Mouse (Mus musculus) fat pad, adult 2 months (tissue): Measurements from ENCODE around the gene Atraid.

ENCODE experiments used
- DNase-seq: peaks from one replicate; pipeline ENCODE4 v3.0.0-alpha.2; 2011; ENCODE audit warnings: low read depth, low spot score; ENCODE audit errors: extremely low read depth

Atraid gene

DNA sequence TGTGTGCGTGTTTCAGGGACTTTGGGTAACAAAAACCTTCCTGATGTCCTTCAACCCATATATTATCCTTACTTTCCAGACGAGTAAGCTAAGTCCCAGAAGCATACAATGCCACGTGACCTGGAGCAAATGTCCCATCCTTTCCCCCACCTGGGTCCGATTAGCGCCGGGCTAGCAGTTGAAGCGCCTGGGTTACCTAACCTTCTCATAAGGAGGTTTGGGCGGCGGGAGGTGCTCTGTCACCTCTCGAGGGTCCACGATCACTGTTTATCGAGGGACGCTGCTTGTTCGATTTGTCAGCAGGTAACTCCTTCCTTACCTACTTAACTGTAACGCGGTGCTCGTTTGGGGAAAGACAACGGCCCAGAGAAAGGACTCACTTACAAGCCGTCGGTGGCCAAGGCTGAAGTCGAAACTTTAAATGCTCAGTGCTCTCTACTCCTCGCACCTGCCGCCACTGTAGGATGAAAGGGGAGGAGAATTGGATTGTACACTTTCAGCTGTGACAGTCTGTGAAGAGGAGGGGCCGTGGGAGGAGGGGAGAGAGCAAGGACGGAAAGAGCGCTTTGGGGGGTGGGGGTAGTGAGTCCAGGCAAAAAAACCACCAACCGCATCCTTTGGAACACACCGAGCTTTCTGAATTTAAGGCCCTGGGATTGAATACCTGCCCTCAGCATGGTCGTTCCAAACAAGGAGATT lies 46.1 kb downstream of the Atraid start:
- DNase-seq: no peak

DNA sequence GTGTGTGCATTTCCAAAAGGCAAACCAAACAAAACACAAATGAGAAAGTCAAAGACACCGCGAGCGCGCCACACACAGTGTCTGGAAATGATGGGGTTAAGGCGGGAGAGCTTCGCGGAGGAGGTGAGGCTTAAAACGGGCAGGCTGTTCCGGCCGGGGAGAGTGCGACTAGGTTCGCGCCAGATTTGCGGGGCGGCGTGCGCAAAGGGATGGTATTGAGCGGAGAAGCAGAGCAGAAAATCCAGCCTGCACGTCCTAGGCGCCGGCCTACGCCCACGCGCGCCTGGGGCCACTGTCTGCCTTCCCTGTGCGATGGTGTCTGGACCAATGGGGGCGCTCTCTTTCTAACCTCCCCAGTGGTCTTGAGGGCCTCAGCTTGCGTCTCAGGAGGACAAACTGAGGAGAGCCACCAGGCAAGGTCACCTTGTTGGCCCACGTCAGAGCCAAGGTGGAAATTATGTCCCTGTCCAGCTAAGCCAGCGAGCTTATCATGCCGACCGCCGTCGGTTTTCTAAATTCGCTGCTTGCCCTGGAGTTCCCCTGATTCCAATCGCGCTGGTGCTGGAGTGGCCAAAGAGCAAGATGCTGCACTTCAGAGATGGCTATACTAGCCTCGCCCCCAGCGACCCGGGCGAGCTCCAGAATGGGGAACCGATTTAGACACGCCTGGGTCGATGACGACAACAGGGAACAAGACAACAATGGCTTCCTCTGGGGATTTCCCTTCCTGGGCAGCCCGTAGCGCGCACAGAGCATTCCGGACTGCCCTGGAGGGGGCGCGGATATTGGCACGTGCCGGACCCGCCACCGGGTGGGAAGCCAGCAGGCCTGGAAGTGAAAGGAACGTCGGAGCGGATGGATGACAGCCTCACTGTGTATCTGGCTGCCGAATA lies 46.9 kb downstream of the Atraid start:
- no peak for DNase-seq

DNA sequence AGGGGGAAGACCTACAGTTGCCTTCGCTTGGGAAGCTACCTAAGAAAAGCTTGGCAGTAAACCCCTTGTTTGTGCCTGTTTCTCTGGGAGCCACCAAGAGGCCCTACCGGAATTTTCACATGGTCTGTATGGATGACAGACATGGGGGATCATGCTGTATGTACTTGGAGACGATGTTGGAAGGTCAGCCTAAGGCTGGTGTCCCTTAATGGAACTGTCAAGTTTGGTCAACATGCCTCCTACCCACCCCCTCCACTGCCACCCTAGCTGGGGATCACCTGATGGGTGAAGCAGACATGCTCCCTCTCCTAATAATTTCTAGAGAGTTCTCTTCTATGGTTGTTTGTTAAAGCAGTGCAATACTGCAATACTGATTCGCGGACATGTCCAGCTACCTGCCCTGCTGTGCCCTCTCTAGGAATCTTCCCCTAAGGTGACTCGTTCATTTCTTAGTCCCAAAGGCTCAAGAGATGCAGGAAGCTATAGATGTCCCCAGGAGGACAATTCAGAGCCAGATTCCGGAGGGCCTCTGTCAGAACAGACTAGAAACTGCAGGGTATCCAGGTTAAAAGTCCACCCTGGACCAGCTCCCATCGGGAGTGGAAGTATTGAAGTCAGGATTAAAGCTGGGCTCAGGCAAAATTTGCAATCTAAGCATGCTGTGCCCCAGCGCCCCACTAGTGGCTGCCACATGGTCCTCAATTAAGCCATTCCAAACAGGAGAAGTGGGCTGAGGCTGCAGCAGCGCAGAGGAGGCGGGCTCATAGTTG lies 47.8 kb downstream of the Atraid start:
- DNase-seq: no peak
